Mouse (Mus musculus): Measurements from ENCODE around the gene Gm44973. TPM values are rescaled to one million over a fixed set of nuclear protein-coding genes. Genes with fewer than 3 reads are reported as not detected.
A peak's percentile ranks its signal among the peaks of the same experiment; 100 is the strongest.

Gene Gm44973
- polyA plus RNA-seq, 2 experiments: 0.03 to 1.9 TPM

- no peak; the same call in 1 of the 2 replicates for ATAC-seq (ENCODE audit: insufficient read depth)
- H3K4me3 ChIP-seq (ENCODE audit: insufficient read depth in 1 of 2, low read depth in 2 of 2, low read length in 2 of 2): peak overlapping the region; percentile 81 to 84
- H3K4me1 ChIP-seq (replicated peaks; ENCODE audit: control insufficient read depth in 2 of 2, insufficient read depth in 2 of 2, low read length in 1 of 2): peaks cover 10 to 15% of the 10 kb centered on the region in 2 experiments
- WGBS (ENCODE audit: insufficient replicate concordance): 0% methylated on average over 14 of the region's 15 CpGs
- H3K27me3 ChIP-seq (ENCODE audit: control insufficient read depth, insufficient read depth, low read length): no peaks in the 10 kb centered on the region
- TF ChIP-seq CTCF (IDR thresholded peaks at IDR 0.05; ENCODE audit: low read depth) (no peak), EP300 (IDR thresholded peaks at IDR 0.05; ENCODE audit: low read depth) (no peak)
- no peak for DNase-seq (ENCODE audit: low read depth in 3 of 3, low spot score in 3 of 3)
- H3K9ac ChIP-seq (replicated peaks): peak overlapping the region; percentile 79
- H3K9me3 ChIP-seq (ENCODE audit: control insufficient read depth, low read length): no peaks in the 10 kb centered on the region; the same call in 1 of the 2 replicates
- H3K27ac ChIP-seq: peak overlapping the region; percentile 82
- peaks cover 4% of the 10 kb centered on the region for H3K36me3 ChIP-seq (replicated peaks; ENCODE audit: control insufficient read depth, insufficient read depth, low read depth)
- peak overlapping the region; percentile 66 for H3K4me2 ChIP-seq (ENCODE audit: low read depth)
Measured at GRCm38 (mm10) chr7:5020685-5021084, 5.4 kb downstream of the Gm44973 start.

- Histone ChIP-seq H3K4me1 (replicated peaks; ENCODE audit: control insufficient read depth in 2 of 2, insufficient read depth in 2 of 2, low read length in 1 of 2) (peaks cover 6 to 10% of the 10 kb centered on the region in 2 experiments), H3K4me2 (ENCODE audit: low read depth) (peak overlapping the region; percentile 66), H3K27me3 (ENCODE audit: control insufficient read depth, insufficient read depth, low read length) (no peaks in the 10 kb centered on the region), H3K27ac (peak overlapping the region; percentile 82; the same call in 1 of the 2 replicates), H3K4me3 (ENCODE audit: insufficient read depth in 1 of 2, low read depth in 2 of 2, low read length in 2 of 2) (peak overlapping the region; percentile 81 to 84), H3K9me3 (ENCODE audit: control insufficient read depth, low read length) (no peaks in the 10 kb centered on the region; the same call in 1 of the 2 replicates), H3K36me3 (replicated peaks; ENCODE audit: control insufficient read depth, insufficient read depth, low read depth) (peaks cover 4% of the 10 kb centered on the region), H3K9ac (replicated peaks) (peak overlapping the region; percentile 79)
- no peak for TF ChIP-seq EP300 (IDR thresholded peaks at IDR 0.05; ENCODE audit: low read depth)
- no peak for TF ChIP-seq CTCF (IDR thresholded peaks at IDR 0.05; ENCODE audit: low read depth)
- ATAC-seq (ENCODE audit: insufficient read depth) (no peak), DNase-seq (ENCODE audit: low read depth in 3 of 3, low spot score in 3 of 3) (no peak)
- WGBS (ENCODE audit: insufficient replicate concordance): 46% methylated on average over 5 of the region's 5 CpGs
Measured at GRCm38 (mm10) chr7:5021197-5021596, 5.9 kb downstream of the Gm44973 start.

- 89% methylated on average over 22 of the region's 22 CpGs for WGBS (ENCODE audit: insufficient replicate concordance)
- Histone ChIP-seq H3K4me1 (replicated peaks; ENCODE audit: control insufficient read depth in 2 of 2, insufficient read depth in 2 of 2, low read length in 1 of 2) (no peaks in the 10 kb centered on the region), H3K9me3 (ENCODE audit: control insufficient read depth, low read length) (peaks cover 20% of the 10 kb centered on the region), H3K27me3 (ENCODE audit: control insufficient read depth, insufficient read depth, low read length) (no peaks in the 10 kb centered on the region), H3K4me3 (ENCODE audit: insufficient read depth in 1 of 2, low read depth in 2 of 2, low read length in 2 of 2) (no peak overlapping the region), H3K27ac (no peak overlapping the region), H3K36me3 (replicated peaks; ENCODE audit: control insufficient read depth, insufficient read depth, low read depth) (peaks cover 32% of the 10 kb centered on the region), H3K9ac (replicated peaks) (no peak overlapping the region), H3K4me2 (ENCODE audit: low read depth) (no peak overlapping the region)
- no peak for ATAC-seq (ENCODE audit: insufficient read depth)
- TF ChIP-seq CTCF (IDR thresholded peaks at IDR 0.05; ENCODE audit: low read depth) (no peak), EP300 (IDR thresholded peaks at IDR 0.05; ENCODE audit: low read depth) (no peak)
- no peak for DNase-seq (ENCODE audit: low read depth in 3 of 3, low spot score in 3 of 3)
Measured at GRCm38 (mm10) chr7:5029543-5029942, 14.2 kb downstream of the Gm44973 start.

GRCm38 (mm10) chr7:5029946-5030345, 14.7 kb downstream of the Gm44973 start:
- TF ChIP-seq EP300 (IDR thresholded peaks at IDR 0.05; ENCODE audit: low read depth): no peak
- no peak for TF ChIP-seq CTCF (IDR thresholded peaks at IDR 0.05; ENCODE audit: low read depth)
- H3K9me3 ChIP-seq (ENCODE audit: control insufficient read depth, low read length): peaks cover 20% of the 10 kb centered on the region
- peaks cover 32% of the 10 kb centered on the region for H3K36me3 ChIP-seq (replicated peaks; ENCODE audit: control insufficient read depth, insufficient read depth, low read depth)
- H3K9ac ChIP-seq (replicated peaks): no peak overlapping the region
- ATAC-seq (ENCODE audit: insufficient read depth): no peak
- WGBS (ENCODE audit: insufficient replicate concordance): 94% methylated on average over 21 of the region's 21 CpGs
- no peak overlapping the region for H3K4me3 ChIP-seq (ENCODE audit: insufficient read depth in 1 of 2, low read depth in 2 of 2, low read length in 2 of 2)
- no peak for DNase-seq (ENCODE audit: low read depth in 3 of 3, low spot score in 3 of 3)
- H3K4me1 ChIP-seq (replicated peaks; ENCODE audit: control insufficient read depth in 2 of 2, insufficient read depth in 2 of 2, low read length in 1 of 2): no peaks in the 10 kb centered on the region
- no peak overlapping the region for H3K27ac ChIP-seq
- H3K4me2 ChIP-seq (ENCODE audit: low read depth): no peak overlapping the region
- H3K27me3 ChIP-seq (ENCODE audit: control insufficient read depth, insufficient read depth, low read length): no peaks in the 10 kb centered on the region

GRCm38 (mm10) chr7:5030554-5031275, 15.4 kb downstream of the Gm44973 start:
- Histone ChIP-seq H3K4me2 (ENCODE audit: low read depth) (no peak overlapping the region), H3K9ac (replicated peaks) (no peak overlapping the region), H3K27ac (no peak overlapping the region), H3K36me3 (replicated peaks; ENCODE audit: control insufficient read depth, insufficient read depth, low read depth) (peaks cover 32% of the 10 kb centered on the region), H3K27me3 (ENCODE audit: control insufficient read depth, insufficient read depth, low read length) (no peaks in the 10 kb centered on the region), H3K4me3 (ENCODE audit: insufficient read depth in 1 of 2, low read depth in 2 of 2, low read length in 2 of 2) (no peak overlapping the region), H3K9me3 (ENCODE audit: control insufficient read depth, low read length) (peaks cover 20% of the 10 kb centered on the region), H3K4me1 (replicated peaks; ENCODE audit: control insufficient read depth in 2 of 2, insufficient read depth in 2 of 2, low read length in 1 of 2) (no peaks in the 10 kb centered on the region)
- TF ChIP-seq CTCF (IDR thresholded peaks at IDR 0.05; ENCODE audit: low read depth) (no peak), EP300 (IDR thresholded peaks at IDR 0.05; ENCODE audit: low read depth) (no peak)
- ATAC-seq (ENCODE audit: insufficient read depth) (no peak), DNase-seq (ENCODE audit: low read depth in 3 of 3, low spot score in 3 of 3) (no peak)
- WGBS (ENCODE audit: insufficient replicate concordance): 93% methylated on average over 63 of the region's 63 CpGs
